Mouse (Mus musculus) limb, embryonic 15.5 days (tissue): ENCODE data around the gene St3gal5. TPM values are rescaled to one million over a fixed set of nuclear protein-coding genes. Genes with fewer than 3 reads are reported as not detected.
A peak's percentile ranks its signal among the peaks of the same experiment; 100 is the strongest.

Source experiments
- ATAC-seq: fragments of 200-750 bp; cut with Nextera tagmentation; 2 replicates; pipeline ENCODE4 v1.8.0; 2017; ENCODE audit warnings: low read depth, moderate TSS enrichment; ENCODE audit not compliant: insufficient number of reproducible peaks, low FRiP score, low TSS enrichment
- H3K27ac ChIP-seq: fragments of 300-500 bp; sonication (generic); 2 replicates; pipeline ENCODE4 v1.5.1; 2015; ENCODE audit warnings: moderate library complexity, mild to moderate bottlenecking, inconsistent platforms
- H3K27me3 ChIP-seq: fragments of 300-500 bp; sonication (generic); 2 replicates; pipeline ENCODE4 v1.6.1; 2015; ENCODE audit warnings: inconsistent platforms
- H3K36me3 ChIP-seq: fragments of 300-500 bp; sonication (generic); 2 replicates; pipeline ENCODE4 v1.6.1; 2015; ENCODE audit warnings: inconsistent platforms
- H3K4me1 ChIP-seq: fragments of 300-500 bp; sonication (generic); 2 replicates; pipeline ENCODE4 v1.6.1; 2015; ENCODE audit warnings: inconsistent platforms
- H3K4me2 ChIP-seq: fragments of 300-500 bp; sonication (generic); 2 replicates; pipeline ENCODE4 v1.6.1; 2015; ENCODE audit warnings: mild to moderate bottlenecking, inconsistent platforms
- H3K4me3 ChIP-seq: fragments of 300-500 bp; sonication (generic); 2 replicates; pipeline ENCODE4 v1.5.1; 2015; ENCODE audit warnings: mild to moderate bottlenecking, inconsistent platforms
- H3K9ac ChIP-seq: fragments of 300-500 bp; sonication (generic); 2 replicates; pipeline ENCODE4 v1.6.1; 2015; ENCODE audit warnings: inconsistent platforms
- H3K9me3 ChIP-seq: fragments of 300-500 bp; sonication (generic); 2 replicates; pipeline ENCODE4 v1.6.1; 2016; ENCODE audit warnings: inconsistent platforms
- WGBS: fragments of 180-500 bp; shearing (Covaris S2); methylation state at CpG from one replicate; pipeline ENCODE4 v1.1.7; 2015; 5-methylcytosine and 5-hydroxymethylcytosine counted together
- polyA plus RNA-seq: library from polyadenylated mRNA; unstranded; fragments of >200 nt; fragmentation: Nextera tagmentation; extraction: Ambion mirVana; gene quantifications from 2 replicates; pipeline ENCODE4 v1.2.1, GENCODE M21; 2015

Gene St3gal5
- polyA plus RNA-seq, 1 experiment from 2014 or later = 31.0 TPM

DNA sequence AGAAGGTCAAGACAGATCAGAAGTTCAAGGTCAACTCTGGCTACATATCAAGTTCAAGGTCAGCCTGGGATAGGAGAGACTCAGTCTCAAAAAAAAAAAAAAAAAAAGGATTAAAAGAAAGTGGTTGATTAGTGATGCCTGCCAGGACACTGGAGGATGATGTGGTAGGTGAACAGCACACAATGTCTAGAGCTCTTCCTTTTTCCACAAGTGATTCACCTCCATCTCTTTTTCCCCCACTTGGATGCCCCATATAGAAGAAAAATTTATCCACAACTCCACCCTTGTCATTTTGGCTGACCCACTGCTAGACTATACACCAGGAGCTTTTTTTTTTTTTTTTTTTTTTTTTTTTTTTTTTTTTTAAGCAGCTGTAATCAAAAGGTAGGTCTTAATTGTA lies 100.1 kb downstream of the St3gal5 start:
- no peak overlapping the region for H3K4me3 ChIP-seq
- no peak for ATAC-seq
- H3K4me1 ChIP-seq = peaks cover 17% of the 10 kb centered on the region
- H3K27ac ChIP-seq = no peak overlapping the region
- H3K9me3 ChIP-seq = no peaks in the 10 kb centered on the region
- H3K9ac ChIP-seq = no peak overlapping the region
- H3K27me3 ChIP-seq = no peaks in the 10 kb centered on the region
- no peak overlapping the region for H3K4me2 ChIP-seq
- H3K36me3 ChIP-seq = no peaks in the 10 kb centered on the region

DNA sequence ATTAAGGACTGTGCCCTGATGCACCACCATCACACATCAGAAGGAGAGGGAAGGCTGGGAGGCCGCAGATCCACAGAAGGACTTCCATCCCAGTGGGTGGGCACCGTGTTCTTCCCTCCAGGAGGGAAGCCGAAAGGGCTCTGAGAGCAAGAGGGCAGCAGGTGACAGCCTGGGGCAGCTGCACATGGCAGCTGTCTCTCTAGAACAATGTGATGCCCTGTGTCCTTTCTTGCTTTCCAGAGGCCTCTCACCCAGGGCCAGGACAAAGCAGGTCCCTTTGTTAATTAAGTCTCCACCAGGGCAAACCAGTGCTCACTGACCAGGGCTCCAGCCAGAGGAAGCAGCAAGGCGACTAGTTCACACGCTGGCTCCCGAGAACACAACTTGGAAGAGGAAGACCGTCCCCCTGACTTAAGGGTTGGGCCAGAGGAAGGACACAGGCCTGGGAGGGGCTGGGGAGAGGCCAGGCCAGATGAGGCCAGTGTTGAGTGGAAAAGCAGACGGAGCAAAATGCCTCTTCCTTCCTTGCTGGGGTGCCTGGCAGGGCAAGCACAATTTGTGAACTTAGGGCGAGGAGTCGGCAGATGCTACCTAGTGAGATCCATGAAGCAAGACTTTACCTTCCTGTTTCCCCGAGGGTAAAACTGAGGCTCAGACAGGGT lies 103.3 kb downstream of the St3gal5 start:
- Histone ChIP-seq H3K27me3 (no peaks in the 10 kb centered on the region), H3K36me3 (peaks cover 3% of the 10 kb centered on the region; the same call in 1 of the 2 replicates), H3K4me1 (peaks cover 42% of the 10 kb centered on the region), H3K9me3 (no peaks in the 10 kb centered on the region), H3K9ac (no peak overlapping the region), H3K27ac (peak overlapping the region; percentile 4; the same call in 1 of the 2 replicates), H3K4me3 (no peak overlapping the region), H3K4me2 (no peak overlapping the region)
- 42% methylated on average over 11 of the region's 11 CpGs for WGBS
- ATAC-seq = 0 out of 2 replicates have a peak, but pooled peaks have one; percentile 42

DNA sequence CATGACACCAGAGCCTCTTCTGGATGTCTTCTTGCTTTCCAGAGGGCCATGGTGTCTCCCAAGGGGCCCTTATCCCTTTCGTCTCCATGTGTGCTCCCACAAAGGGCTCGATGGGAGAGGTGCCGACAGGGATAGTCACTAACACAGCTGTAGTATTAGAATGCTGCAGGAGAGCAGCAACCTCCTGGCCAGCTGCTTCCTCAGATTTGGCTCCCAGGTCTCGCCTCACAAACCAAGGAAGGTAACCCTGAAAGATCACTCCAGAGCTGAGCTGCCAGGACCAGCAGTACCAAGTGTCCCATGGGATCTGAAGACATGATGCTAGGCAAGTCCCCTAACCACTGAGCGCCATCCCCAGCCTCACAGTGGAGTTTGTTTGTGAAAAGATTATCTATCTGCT lies 105.3 kb downstream of the St3gal5 start:
- peaks cover 19% of the 10 kb centered on the region for H3K36me3 ChIP-seq
- no peak overlapping the region for H3K27ac ChIP-seq
- H3K4me1 ChIP-seq = peaks cover 50% of the 10 kb centered on the region
- H3K9ac ChIP-seq = no peak overlapping the region
- no peaks in the 10 kb centered on the region for H3K27me3 ChIP-seq
- WGBS = 83% methylated on average over 5 of the region's 5 CpGs
- no peak overlapping the region for H3K4me3 ChIP-seq
- no peak for ATAC-seq
- no peak overlapping the region for H3K4me2 ChIP-seq
- H3K9me3 ChIP-seq = no peaks in the 10 kb centered on the region

DNA sequence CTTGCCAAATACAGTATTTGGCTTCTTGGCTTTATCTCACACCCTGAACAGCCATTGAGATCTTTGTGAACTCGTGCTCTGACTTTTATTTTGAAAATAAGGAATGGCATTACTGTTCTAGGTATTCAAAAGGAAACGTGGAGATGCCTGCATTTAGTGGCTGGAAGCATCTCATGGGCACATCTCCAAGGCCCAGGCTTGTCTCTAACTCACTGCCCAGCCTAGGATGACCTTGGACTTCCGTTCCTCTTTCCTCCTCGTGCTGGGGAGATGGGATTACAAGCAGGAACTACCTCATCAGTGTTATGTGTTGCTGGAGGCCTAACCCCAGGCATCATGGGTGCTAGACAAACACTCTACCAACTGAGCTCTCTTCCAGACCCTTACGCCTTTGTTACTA lies 105.9 kb downstream of the St3gal5 start:
- Histone ChIP-seq H3K36me3 (peaks cover 22% of the 10 kb centered on the region), H3K9me3 (no peaks in the 10 kb centered on the region), H3K9ac (no peak overlapping the region), H3K27ac (no peak overlapping the region), H3K4me1 (peaks cover 53% of the 10 kb centered on the region), H3K4me2 (no peak overlapping the region), H3K27me3 (no peaks in the 10 kb centered on the region), H3K4me3 (no peak overlapping the region)
- WGBS = 66% methylated on average over 5 of the region's 5 CpGs
- ATAC-seq = no peak

Other genes with a start within 250 kb of the St3gal5 start
- gene Ptcd3, start 188.8 kb upstream of the St3gal5 start, polyA plus RNA-seq = 82.5 and 83.7 TPM in 2 replicates
- 26.2 and 29.5 TPM in 2 replicates for gene Polr1a, start 188.5 kb upstream of the St3gal5 start, polyA plus RNA-seq
- 17.0 and 20.2 TPM in 2 replicates for gene Atoh8, start 138.0 kb downstream of the St3gal5 start, polyA plus RNA-seq
- not detected in 2 replicates for gene Sftpb, start 207.0 kb downstream of the St3gal5 start, polyA plus RNA-seq
- 34.0 and 38.2 TPM in 2 replicates for gene Usp39, start 247.6 kb downstream of the St3gal5 start, polyA plus RNA-seq
- gene 0610030E20Rik, start 249.7 kb downstream of the St3gal5 start, polyA plus RNA-seq = 28.7 and 30.3 TPM in 2 replicates